Mouse (Mus musculus): ENCODE data around the gene Rps8.

Rps8 gene

DNA sequence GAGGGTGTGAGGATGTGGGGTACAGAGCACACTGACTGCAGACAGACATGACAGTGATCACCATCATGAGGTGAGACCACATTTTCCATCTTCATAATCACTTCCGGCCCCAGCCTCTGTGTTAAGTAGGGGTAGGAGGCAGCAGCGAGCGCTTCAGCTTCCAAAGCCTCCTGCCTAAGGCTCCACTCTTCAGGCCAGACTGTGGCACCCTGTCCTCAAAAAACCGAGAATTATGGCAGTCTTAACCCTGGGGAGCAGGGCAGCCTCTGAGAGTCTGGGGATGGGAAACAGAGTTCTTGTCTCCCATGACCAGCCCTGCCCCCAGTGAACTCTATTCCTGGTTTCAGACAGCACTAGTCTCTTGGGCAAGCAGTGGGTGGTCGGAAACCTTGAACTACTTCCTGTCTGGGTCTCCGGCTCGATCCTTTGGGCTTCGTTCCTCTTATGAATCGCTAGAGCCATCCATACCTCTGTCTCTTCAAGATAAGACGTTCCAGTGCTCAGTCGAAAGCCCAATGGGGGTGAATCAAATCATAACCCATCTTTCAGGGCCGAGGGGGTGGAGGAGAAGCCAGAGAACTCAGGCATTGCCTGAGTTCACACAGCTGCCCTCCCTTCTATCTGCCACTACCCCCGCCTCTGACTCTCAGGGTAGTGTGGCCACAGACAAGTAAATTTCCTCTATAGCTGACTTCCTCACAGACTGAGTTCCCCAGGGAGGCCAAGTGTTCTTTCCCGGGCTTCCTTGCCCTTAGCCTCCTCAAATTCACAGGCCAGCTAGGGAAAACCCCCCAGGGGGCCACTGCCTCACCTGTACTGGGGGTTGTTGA, 31.3 kb downstream of the Rps8 start:
- DNase-seq (ENCODE audit: low spot score in 2 of 2) = no peak

GRCm38 (mm10) chr4:117124218-117124517, 31.9 kb downstream of the Rps8 start:
- no peak for DNase-seq (ENCODE audit: low spot score in 2 of 2)

- no peak for DNase-seq (ENCODE audit: low spot score in 2 of 2)
These were observed 32.4 kb downstream of the Rps8 start for GRCm38 (mm10) chr4:117123546-117124217.

- DNase-seq (ENCODE audit: low spot score in 2 of 2) = no peak
These were observed 33.8 kb downstream of the Rps8 start for GRCm38 (mm10) chr4:117122209-117122608.

- peak; percentile 69 to 88 for DNase-seq (ENCODE audit: low spot score in 2 of 2)
These were observed 35.3 kb downstream of the Rps8 start for GRCm38 (mm10) chr4:117120445-117121414.

DNA sequence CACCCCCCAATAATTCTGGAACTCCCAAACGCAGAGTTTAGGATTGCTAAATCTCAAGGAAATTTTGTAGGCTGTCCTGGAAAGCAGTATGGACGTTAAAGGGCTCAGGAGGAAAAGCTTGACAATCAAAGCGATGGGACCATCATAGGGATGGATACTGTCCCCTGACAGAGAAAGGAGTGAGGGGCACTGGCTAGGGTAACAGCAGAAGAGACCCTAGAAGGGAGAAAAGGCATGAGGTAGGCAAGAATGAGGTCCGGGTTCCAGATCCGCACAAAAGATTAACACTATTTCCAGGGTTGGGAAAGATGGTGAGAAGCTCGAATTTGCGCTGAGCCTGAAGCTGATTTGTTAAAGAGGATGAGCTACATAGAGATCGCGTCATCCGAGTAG, 36.0 kb downstream of the Rps8 start:
- no peak for DNase-seq (ENCODE audit: low spot score in 2 of 2)

DNA sequence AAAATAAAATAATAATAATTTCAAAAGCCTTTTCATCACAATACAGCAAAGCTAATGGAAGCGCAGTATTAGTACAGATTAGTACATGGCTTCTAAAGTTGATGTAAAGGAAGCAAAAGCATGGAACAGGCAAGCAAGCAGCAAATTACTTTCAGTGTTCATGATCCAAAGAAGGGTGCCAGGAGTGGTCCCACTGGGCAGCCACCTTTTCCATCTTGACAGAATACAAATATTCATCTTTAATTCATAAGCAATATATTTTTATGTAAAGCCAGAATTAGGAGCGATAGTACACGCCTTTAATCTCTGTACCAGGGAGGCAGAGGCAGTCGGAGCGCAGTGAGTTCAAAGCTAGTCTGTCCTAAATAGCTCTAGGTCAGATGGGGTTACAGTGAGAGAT, 36.4 kb downstream of the Rps8 start:
- no peak for DNase-seq (ENCODE audit: low spot score in 2 of 2)

DNA sequence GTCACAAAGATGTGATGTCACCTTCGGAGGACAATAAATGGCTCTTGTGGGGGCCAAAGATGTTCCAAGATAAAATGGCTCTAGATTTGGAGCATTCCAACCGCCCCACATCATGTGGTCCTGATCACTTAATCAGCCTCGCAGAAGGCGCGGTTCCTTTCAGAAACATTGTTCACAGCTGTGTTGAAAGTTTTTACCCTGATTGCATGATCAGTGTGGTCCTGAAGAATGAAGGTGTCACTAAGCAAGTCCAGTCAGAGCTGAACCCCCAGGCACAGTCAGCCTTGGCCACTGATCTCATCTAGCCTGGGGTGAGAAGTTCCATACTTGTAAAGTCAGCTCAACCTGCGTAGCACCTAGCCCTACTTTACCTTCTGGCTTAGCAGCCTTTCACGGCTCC, 38.1 kb downstream of the Rps8 start:
- DNase-seq (ENCODE audit: low spot score in 2 of 2) = no peak

- no peak for DNase-seq (ENCODE audit: low spot score in 2 of 2)
These were observed 40.5 kb downstream of the Rps8 start for GRCm38 (mm10) chr4:117115592-117115991.

DNA sequence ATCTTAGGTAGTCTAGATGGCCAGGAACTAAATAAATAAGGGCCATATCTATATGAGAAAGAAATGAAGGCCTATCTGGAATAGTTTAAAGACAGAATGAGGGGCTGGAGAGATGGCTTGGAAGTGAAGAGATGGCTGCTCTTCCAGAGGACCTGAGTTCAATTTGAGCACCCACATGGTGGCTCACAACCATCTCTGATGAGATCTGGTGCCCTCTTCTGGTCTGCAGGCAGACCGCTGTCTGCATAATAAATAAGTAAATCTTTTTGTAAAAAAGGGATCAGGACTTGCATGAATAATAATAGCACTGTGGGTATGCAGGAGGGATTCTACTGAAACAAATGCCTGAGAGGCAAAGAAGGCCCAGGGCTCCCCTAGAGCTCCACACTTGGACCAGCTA, 42.8 kb downstream of the Rps8 start:
- no peak for DNase-seq (ENCODE audit: low spot score in 2 of 2)

DNA sequence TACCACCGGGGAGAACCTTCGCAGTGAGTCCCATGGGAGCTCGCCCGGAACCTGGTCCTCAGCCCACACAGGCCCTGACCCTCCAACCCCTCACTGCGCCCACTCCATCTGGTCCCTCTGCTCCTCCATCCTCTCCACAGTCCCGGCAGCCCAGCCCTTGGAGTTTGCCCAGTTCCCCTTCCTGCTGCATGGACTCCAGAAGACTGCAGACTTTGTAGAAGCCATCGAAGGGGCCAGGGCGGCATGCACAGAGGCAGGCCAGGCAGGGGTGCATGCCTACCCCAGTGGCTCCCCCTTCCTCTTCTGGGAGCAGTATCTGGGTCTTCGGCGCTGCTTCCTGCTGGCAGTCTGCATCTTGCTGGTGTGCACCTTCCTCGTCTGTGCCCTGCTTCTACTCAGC, 45.1 kb downstream of the Rps8 start:
- no peak for DNase-seq (ENCODE audit: low spot score in 2 of 2)

DNA sequence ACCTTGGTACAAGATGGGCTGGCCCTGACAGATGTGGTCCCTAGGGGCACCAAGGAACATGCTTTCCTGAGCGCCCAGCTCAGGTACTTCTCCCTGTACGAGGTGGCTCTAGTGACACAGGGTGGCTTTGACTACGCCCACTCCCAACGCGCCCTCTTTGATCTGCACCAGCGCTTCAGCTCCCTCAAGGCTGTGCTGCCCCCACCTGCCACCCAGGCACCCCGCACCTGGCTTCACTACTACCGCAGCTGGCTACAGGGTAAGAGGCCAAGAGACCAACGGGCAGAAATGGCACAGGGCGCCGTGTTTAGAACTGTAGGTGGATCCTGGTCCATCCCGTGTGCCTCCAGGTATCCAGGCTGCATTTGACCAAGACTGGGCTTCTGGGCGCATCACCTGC, 45.8 kb downstream of the Rps8 start:
- DNase-seq (ENCODE audit: low spot score in 2 of 2) = no peak

DNA sequence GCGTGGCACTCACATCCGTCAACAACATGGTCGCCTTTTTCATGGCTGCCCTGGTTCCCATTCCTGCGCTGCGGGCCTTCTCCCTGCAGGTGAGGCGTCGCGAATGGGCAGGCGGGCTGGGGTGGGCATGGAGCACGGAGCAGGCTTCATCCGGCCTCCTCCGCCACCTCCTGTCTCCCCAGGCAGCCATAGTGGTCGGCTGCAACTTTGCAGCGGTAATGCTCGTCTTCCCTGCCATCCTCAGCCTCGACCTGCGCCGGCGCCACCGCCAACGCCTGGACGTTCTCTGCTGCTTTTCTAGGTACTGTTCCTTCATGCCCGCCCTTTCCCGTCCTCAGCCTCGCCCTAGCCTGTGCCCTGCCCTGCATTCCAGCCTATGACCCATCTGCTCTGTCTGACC, 46.7 kb downstream of the Rps8 start:
- DNase-seq (ENCODE audit: low spot score in 2 of 2) = no peak

DNA sequence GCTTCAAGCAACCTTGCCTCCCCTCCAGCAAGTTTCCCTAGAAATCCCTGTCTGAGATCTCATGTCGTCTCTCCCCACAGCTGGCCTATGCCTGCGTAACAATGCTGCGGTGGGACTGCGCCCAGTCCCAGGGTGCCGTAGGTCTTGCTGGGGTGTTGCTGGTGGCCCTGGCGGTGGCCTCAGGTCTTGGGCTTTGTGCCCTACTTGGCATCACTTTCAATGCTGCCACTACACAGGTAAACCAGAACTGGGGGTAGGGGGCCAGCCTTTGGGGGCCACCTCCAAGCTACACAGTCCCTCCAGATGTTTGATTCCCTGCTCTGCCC, 47.6 kb downstream of the Rps8 start:
- DNase-seq (ENCODE audit: low spot score in 2 of 2) = no peak

DNA sequence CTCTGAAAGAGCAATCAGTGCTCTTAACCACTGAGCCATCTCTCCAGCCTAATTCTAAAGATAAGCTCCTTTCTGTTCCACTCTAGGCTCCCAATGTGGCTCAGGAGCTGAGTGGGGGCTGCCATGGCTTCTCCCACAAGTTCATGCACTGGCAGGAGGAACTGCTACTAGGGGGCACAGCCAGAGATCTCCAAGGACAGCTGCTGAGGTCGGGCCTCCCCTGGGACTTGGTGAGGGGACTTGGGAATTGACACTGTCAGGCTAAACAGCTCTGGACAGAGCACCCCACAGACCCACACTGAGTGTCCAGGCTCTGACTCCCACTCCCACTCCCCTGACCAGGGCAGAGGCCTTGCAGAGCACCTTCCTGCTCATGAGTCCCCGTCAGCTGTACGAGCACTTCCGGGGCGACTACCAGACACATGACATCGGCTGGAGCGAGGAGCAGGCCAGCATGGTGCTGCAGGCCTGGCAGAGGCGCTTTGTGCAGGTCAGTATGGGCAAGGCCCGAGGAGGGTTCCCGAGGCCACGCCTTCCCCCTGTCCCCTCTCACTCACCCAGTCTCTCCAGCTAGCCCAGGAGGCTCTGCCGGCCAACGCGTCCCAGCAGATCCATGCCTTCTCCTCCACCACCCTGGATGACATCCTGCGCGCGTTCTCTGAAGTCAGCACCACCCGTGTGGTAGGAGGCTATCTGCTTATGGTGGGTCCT, 48.1 kb downstream of the Rps8 start:
- no peak for DNase-seq (ENCODE audit: low spot score in 2 of 2)

- no peak for DNase-seq (ENCODE audit: low spot score in 2 of 2)
These were observed 50.9 kb downstream of the Rps8 start for GRCm38 (mm10) chr4:117105127-117105526.

- no peak for DNase-seq (ENCODE audit: low spot score in 2 of 2)
These were observed 51.4 kb downstream of the Rps8 start for GRCm38 (mm10) chr4:117104672-117105071.

Data from cerebellum, postnatal 4 days (tissue).